ENCODE assay signal across 8 mouse cellular contexts in genomic region chr1:182763191-182763715, GRCm38 (mm10). TPM values are rescaled to one million over a fixed set of nuclear protein-coding genes. Genes with fewer than 3 reads are reported as not detected.
DNase-seq lines count a peak whose midpoint lies in the region; ATAC-seq lines count a peak whose summit lies in the region.

No protein-coding gene starts in this region.

- H3K27me3 ChIP-seq in kidney, embryonic 14.5 days (ENCODE audit: control insufficient read depth, insufficient read depth, low read length), result no peaks in the 10 kb centered on the region
- H3K27me3 ChIP-seq in midbrain, embryonic 11.5 days (ENCODE audit: control insufficient read depth, insufficient read depth, low read length), result no peaks in the 10 kb centered on the region; the same call in 1 of the 2 replicates

- peak overlapping the region; percentile 87 for H3K4me2 ChIP-seq in kidney, embryonic 14.5 days (replicated peaks; ENCODE audit: low read depth, low read length)
- peak overlapping the region; percentile 93 for H3K4me2 ChIP-seq in midbrain, embryonic 11.5 days

- DNase-seq in kidney, postnatal 36 days, result no peak
- peak; percentile 21 for DNase-seq in embryo, embryonic 11 days
- peak; percentile 90 for DNase-seq in midbrain, embryonic 11.5 days (ENCODE audit: low spot score, missing footprints)
- DNase-seq in adrenal gland, adult (ENCODE audit: inconsistent age in 2 of 2, low spot score in 1 of 2), result no peak
- DNase-seq in left cerebral cortex, adult 8-10 months (ENCODE audit: low spot score in 2 of 2), result no peak

- no peak overlapping the region for H3K27ac ChIP-seq in kidney, embryonic 14.5 days (ENCODE audit: low read depth, low read length)
- H3K27ac ChIP-seq in midbrain, embryonic 11.5 days (ENCODE audit: low read depth, low read length), result no peak overlapping the region

- peaks cover 9% of the 10 kb centered on the region; the same call in 1 of the 2 replicates for H3K4me1 ChIP-seq in kidney, embryonic 14.5 days (ENCODE audit: control insufficient read depth, insufficient read depth, low read length)
- H3K4me1 ChIP-seq in midbrain, embryonic 11.5 days (ENCODE audit: control insufficient read depth, insufficient read depth, low read length), result peaks cover 10% of the 10 kb centered on the region

- WGBS in kidney, embryonic 14.5 days, result 9% methylated on average over 17 of the region's 17 CpGs
- WGBS in midbrain, embryonic 11.5 days, result 7% methylated on average over 17 of the region's 17 CpGs

- no peaks in the 10 kb centered on the region for H3K9me3 ChIP-seq in kidney, embryonic 14.5 days (ENCODE audit: control insufficient read depth, low read length)
- no peaks in the 10 kb centered on the region for H3K9me3 ChIP-seq in midbrain, embryonic 11.5 days (ENCODE audit: control insufficient read depth, low read length)

- no peaks in the 10 kb centered on the region for H3K36me3 ChIP-seq in kidney, embryonic 14.5 days (ENCODE audit: control insufficient read depth, insufficient read depth, low read length)
- no peaks in the 10 kb centered on the region for H3K36me3 ChIP-seq in midbrain, embryonic 11.5 days (ENCODE audit: control insufficient read depth, insufficient read depth, low read length)

- H3K9ac ChIP-seq in kidney, embryonic 14.5 days (ENCODE audit: low read depth, low read length), result peak overlapping the region; percentile 70
- peak overlapping the region; percentile 72 for H3K9ac ChIP-seq in midbrain, embryonic 11.5 days (ENCODE audit: low read length)

- H3K4me3 ChIP-seq in kidney, embryonic 14.5 days (ENCODE audit: low read length), result peak overlapping the region; percentile 54
- peak overlapping the region; percentile 63 for H3K4me3 ChIP-seq in midbrain, embryonic 11.5 days (ENCODE audit: low read depth, low read length)

- ATAC-seq in kidney, embryonic 14.5 days (ENCODE audit: low FRiP score, low TSS enrichment), result no peak; the same call in 1 of the 2 replicates
- peak; percentile 5 to 18; a peak in 1 of 4 replicates for ATAC-seq in hematopoietic stem cell, adult 5-6 weeks (replicated peaks in 1 of 2; ENCODE audit: insufficient read depth in 1 of 2, low FRiP score in 2 of 2, low TSS enrichment in 1 of 2, low read depth in 1 of 2, poor library complexity in 2 of 2, severe bottlenecking in 2 of 2)
- ATAC-seq in midbrain, embryonic 11.5 days (ENCODE audit: low FRiP score), result no peak
- no peak for ATAC-seq in monocyte, adult 5-6 weeks (replicated peaks; ENCODE audit: insufficient number of reproducible peaks, low FRiP score, low TSS enrichment, poor library complexity, severe bottlenecking)

RNA-seq across cellular contexts. Expression of gene Susd4, which starts 0.4 kb away (rescaled TPM):
- 15.8 and 23.6 TPM in 2 replicates for polyA plus RNA-seq in kidney, embryonic 14.5 days (2014; fragmentation: Nextera tagmentation; extraction: Ambion mirVana)
- total RNA-seq in hematopoietic stem cell, adult 5-6 weeks (2017), result 1.3 and 2.2 TPM in 2 replicates
- 22.4 and 23.0 TPM in 2 replicates for polyA plus RNA-seq in midbrain, embryonic 11.5 days (2014; fragmentation: Nextera tagmentation; extraction: Ambion mirVana)
- total RNA-seq in left cerebral cortex, adult 8-10 months (2022), result 100 to 1,000 TPM; 106 to 118 (median 116) TPM
- total RNA-seq in monocyte, adult 5-6 weeks (2017), result not detected in 3 replicates

RNA-seq across cellular contexts. Expression of gene Ccdc185, which starts 14.3 kb away (rescaled TPM):
- not detected in 2 replicates for polyA plus RNA-seq in kidney, embryonic 14.5 days (2014; fragmentation: Nextera tagmentation; extraction: Ambion mirVana)
- total RNA-seq in hematopoietic stem cell, adult 5-6 weeks (2017), result not detected in 2 replicates
- not detected in 2 replicates for polyA plus RNA-seq in midbrain, embryonic 11.5 days (2014; fragmentation: Nextera tagmentation; extraction: Ambion mirVana)
- under 1 TPM; 0.17 to 0.51 (median 0.22) TPM for total RNA-seq in left cerebral cortex, adult 8-10 months (2022)
- 0.67 TPM in 1 of 3 replicates, not detected in the others for total RNA-seq in monocyte, adult 5-6 weeks (2017)

Comparison
In these comparisons a context has a peak if more than half of its experiments do, and no peak if none do; other contexts are left out.
1. ATAC-seq: peak in hematopoietic stem cell, adult 5-6 weeks (2 of 2); none in kidney, embryonic 14.5 days (single experiment), midbrain, embryonic 11.5 days (single experiment) and monocyte, adult 5-6 weeks (single experiment).
2. DNase-seq: peak in embryo, embryonic 11 days (single experiment) and midbrain, embryonic 11.5 days (single experiment); none in kidney, postnatal 36 days (0 of 2), adrenal gland, adult (0 of 2) and left cerebral cortex, adult 8-10 months (0 of 2).
3. RNA of gene Susd4, which starts 0.4 kb away (total RNA-seq): 106 to 118 TPM in left cerebral cortex, adult 8-10 months; 1.3 to 2.2 TPM in hematopoietic stem cell, adult 5-6 weeks and not detected in monocyte, adult 5-6 weeks; every median in the first group is over 10 times any median in the second.